Comparison of ENCODE assay signal across 8 mouse cellular contexts in genomic region chrX:20658891-20659406, GRCm38 (mm10). TPM values are rescaled to one million over a fixed set of nuclear protein-coding genes. Genes with fewer than 3 reads are reported as not detected.
DNase-seq lines count a peak whose midpoint lies in the region; ATAC-seq and TF ChIP-seq lines count a peak whose summit lies in the region.

No protein-coding gene starts in this region.

- H3K4me2 ChIP-seq in hindbrain, embryonic 12.5 days (replicated peaks): peak overlapping the region; percentile 65
- peak overlapping the region; percentile 82 for H3K4me2 ChIP-seq in liver, embryonic 13.5 days

- H3K9ac ChIP-seq in hindbrain, embryonic 12.5 days: 0 out of 2 replicates have a peak overlapping the region, but pooled peaks have one; percentile 38
- H3K9ac ChIP-seq in liver, embryonic 13.5 days: peak overlapping the region; percentile 74

- TF ChIP-seq POLR2A in thymus, adult 2 months (IDR thresholded peaks at IDR 0.05; ENCODE audit: control insufficient read depth, extremely low read depth, insufficient read depth, low read length, poor library complexity): no peak
- TF ChIP-seq POLR2A in olfactory bulb, adult 2 months (IDR thresholded peaks at IDR 0.05; ENCODE audit: insufficient read depth, low read depth, low read length): no peak

- TF ChIP-seq CTCF in thymus, adult 2 months (IDR thresholded peaks at IDR 0.05; ENCODE audit: borderline replicate concordance, control insufficient read depth, extremely low read depth, insufficient read depth, low read length, poor library complexity): no peak
- no peak for TF ChIP-seq CTCF in olfactory bulb, adult 2 months (IDR thresholded peaks at IDR 0.05; ENCODE audit: insufficient read depth, low read depth, low read length)

- H3K9me3 ChIP-seq in hindbrain, embryonic 12.5 days (replicated peaks): no peaks in the 10 kb centered on the region
- no peaks in the 10 kb centered on the region for H3K9me3 ChIP-seq in liver, embryonic 13.5 days (replicated peaks)

- peak; percentile 31 for DNase-seq in thymus, adult 2 months
- no peak for DNase-seq in thymus, adult 18-20 months
- DNase-seq in embryo, embryonic 9.5 days (ENCODE audit: extremely low spot score): peak; percentile 16
- peak; percentile 5 for DNase-seq in liver, embryonic 13.5 days
- no peak for DNase-seq in left cerebral cortex, adult 11 months (ENCODE audit: low spot score)
- DNase-seq in left cerebral cortex, postnatal 25 days (ENCODE audit: low spot score in 2 of 2): no peak

- 0 out of 2 replicates have a peak, but pooled peaks cover 2% of the 10 kb centered on the region for H3K4me1 ChIP-seq in thymus, adult 2 months (replicated peaks; ENCODE audit: control insufficient read depth, insufficient read depth, low read length)
- H3K4me1 ChIP-seq in hindbrain, embryonic 12.5 days: 0 out of 2 replicates have a peak, but pooled peaks cover 4% of the 10 kb centered on the region
- H3K4me1 ChIP-seq in liver, embryonic 13.5 days (replicated peaks): peaks cover 8% of the 10 kb centered on the region
- H3K4me1 ChIP-seq in olfactory bulb, adult 2 months (ENCODE audit: control insufficient read depth, insufficient read depth, low read length): peaks cover 6% of the 10 kb centered on the region; the same call in 1 of the 2 replicates

- peak overlapping the region; percentile 93 for H3K27ac ChIP-seq in thymus, adult 2 months (ENCODE audit: control insufficient read depth, insufficient read depth, low read length)
- H3K27ac ChIP-seq in hindbrain, embryonic 12.5 days: no peak overlapping the region
- peak overlapping the region; percentile 69 for H3K27ac ChIP-seq in liver, embryonic 13.5 days
- H3K27ac ChIP-seq in olfactory bulb, adult 2 months (ENCODE audit: insufficient read depth, low read depth, low read length): no peak overlapping the region; the same call in 1 of the 2 replicates

- WGBS in thymus, adult 2 months: under 1% methylated on average over 24 of the region's 24 CpGs
- WGBS in hindbrain, embryonic 12.5 days: 16% methylated on average over 24 of the region's 24 CpGs
- 12% methylated on average over 24 of the region's 24 CpGs for WGBS in liver, embryonic 13.5 days (ENCODE audit: insufficient replicate concordance)
- 16% methylated on average over 24 of the region's 24 CpGs for WGBS in olfactory bulb, adult 2 months

- no peak for ATAC-seq in hindbrain, embryonic 12.5 days (ENCODE audit: low FRiP score)
- peak; percentile 11; the same call in 1 of the 2 replicates for ATAC-seq in liver, embryonic 13.5 days (ENCODE audit: low read depth)

- peak overlapping the region; percentile 80 for H3K4me3 ChIP-seq in thymus, adult 2 months (ENCODE audit: control insufficient read depth, insufficient read depth, low read length)
- H3K4me3 ChIP-seq in hindbrain, embryonic 12.5 days: peak overlapping the region; percentile 42
- peak overlapping the region; percentile 64 for H3K4me3 ChIP-seq in liver, embryonic 13.5 days (replicated peaks)
- H3K4me3 ChIP-seq in olfactory bulb, adult 2 months (ENCODE audit: insufficient read depth, low read depth, low read length): peak overlapping the region; percentile 61

- H3K36me3 ChIP-seq in thymus, adult 2 months (ENCODE audit: control insufficient read depth, insufficient read depth, low read length): no peaks in the 10 kb centered on the region
- H3K36me3 ChIP-seq in hindbrain, embryonic 12.5 days: no peaks in the 10 kb centered on the region
- H3K36me3 ChIP-seq in liver, embryonic 13.5 days: no peaks in the 10 kb centered on the region

- intact Hi-C loops in left cerebral cortex, postnatal 25 days (cut with DNase I): no loop called here

- no peaks in the 10 kb centered on the region for H3K27me3 ChIP-seq in thymus, adult 2 months (ENCODE audit: control insufficient read depth, insufficient read depth, low read length)
- no peaks in the 10 kb centered on the region for H3K27me3 ChIP-seq in hindbrain, embryonic 12.5 days
- no peaks in the 10 kb centered on the region for H3K27me3 ChIP-seq in liver, embryonic 13.5 days

RNA-seq across cellular contexts. Expression of gene Uba1, which starts 0.8 kb away (rescaled TPM):
- polyA plus RNA-seq in thymus, adult 2 months (2012; rRNA removed): 429 and 454 TPM in 2 replicates
- 369 and 378 TPM in 2 replicates for polyA plus RNA-seq in hindbrain, embryonic 12.5 days (2016; fragmentation: Nextera tagmentation; extraction: Ambion mirVana)
- 118 and 140 TPM in 2 replicates for polyA plus RNA-seq in liver, embryonic 13.5 days (2015; fragmentation: Nextera tagmentation; extraction: Ambion mirVana)
- 422 TPM in 1 of 2 replicates, not detected in the other for polyA plus RNA-seq in olfactory bulb, adult 2 months (2012; ENCODE audit: insufficient read depth, insufficient read length, low replicate concordance, missing spikeins)
- 100 to 1,000 TPM; 338 to 343 TPM for total RNA-seq in left cerebral cortex, postnatal 25 days (2021)

RNA-seq across cellular contexts. Expression of gene Cdk16, which starts 28.8 kb away (rescaled TPM):
- polyA plus RNA-seq in thymus, adult 2 months (2012; rRNA removed): 200 and 211 TPM in 2 replicates
- 159 and 160 TPM in 2 replicates for polyA plus RNA-seq in hindbrain, embryonic 12.5 days (2016; fragmentation: Nextera tagmentation; extraction: Ambion mirVana)
- polyA plus RNA-seq in liver, embryonic 13.5 days (2015; fragmentation: Nextera tagmentation; extraction: Ambion mirVana): 32.0 and 36.7 TPM in 2 replicates
- 144 and 846 TPM in 2 replicates for polyA plus RNA-seq in olfactory bulb, adult 2 months (2012; ENCODE audit: insufficient read depth, insufficient read length, low replicate concordance, missing spikeins)
- 100 to 1,000 TPM; 282 to 311 TPM for total RNA-seq in left cerebral cortex, postnatal 25 days (2021)

RNA-seq across cellular contexts. Expression of gene Ndufb11, which starts 41.5 kb away (rescaled TPM):
- polyA plus RNA-seq in thymus, adult 2 months (2012; rRNA removed): 117 and 150 TPM in 2 replicates
- 192 and 201 TPM in 2 replicates for polyA plus RNA-seq in hindbrain, embryonic 12.5 days (2016; fragmentation: Nextera tagmentation; extraction: Ambion mirVana)
- 158 and 169 TPM in 2 replicates for polyA plus RNA-seq in liver, embryonic 13.5 days (2015; fragmentation: Nextera tagmentation; extraction: Ambion mirVana)
- not detected in 2 replicates for polyA plus RNA-seq in olfactory bulb, adult 2 months (2012; ENCODE audit: insufficient read depth, insufficient read length, low replicate concordance, missing spikeins)
- 100 to 1,000 TPM; 148 to 158 TPM for total RNA-seq in left cerebral cortex, postnatal 25 days (2021)

RNA-seq across cellular contexts. Expression of gene Rbm10, which starts 41.6 kb away (rescaled TPM):
- 127 and 131 TPM in 2 replicates for polyA plus RNA-seq in thymus, adult 2 months (2012; rRNA removed)
- polyA plus RNA-seq in hindbrain, embryonic 12.5 days (2016; fragmentation: Nextera tagmentation; extraction: Ambion mirVana): 74.4 and 74.9 TPM in 2 replicates
- polyA plus RNA-seq in liver, embryonic 13.5 days (2015; fragmentation: Nextera tagmentation; extraction: Ambion mirVana): 35.9 and 40.2 TPM in 2 replicates
- polyA plus RNA-seq in olfactory bulb, adult 2 months (2012; ENCODE audit: insufficient read depth, insufficient read length, low replicate concordance, missing spikeins): not detected in 2 replicates
- total RNA-seq in left cerebral cortex, postnatal 25 days (2021): 10 to 100 TPM; 45.5 to 48.6 TPM

RNA-seq across cellular contexts. Expression of gene Usp11, which starts 44.8 kb away (rescaled TPM):
- polyA plus RNA-seq in thymus, adult 2 months (2012; rRNA removed): 38.3 and 39.3 TPM in 2 replicates
- 87.9 and 88.7 TPM in 2 replicates for polyA plus RNA-seq in hindbrain, embryonic 12.5 days (2016; fragmentation: Nextera tagmentation; extraction: Ambion mirVana)
- 7.3 and 8.7 TPM in 2 replicates for polyA plus RNA-seq in liver, embryonic 13.5 days (2015; fragmentation: Nextera tagmentation; extraction: Ambion mirVana)
- polyA plus RNA-seq in olfactory bulb, adult 2 months (2012; ENCODE audit: insufficient read depth, insufficient read length, low replicate concordance, missing spikeins): not detected in 2 replicates
- total RNA-seq in left cerebral cortex, postnatal 25 days (2021): 100 to 1,000 TPM in 1 of 2 experiments, 10 to 100 TPM in 1; 99.6 to 110 TPM

Comparison
In these comparisons a context has a peak if more than half of its experiments do, and no peak if none do; other contexts are left out.
1. DNase-seq: peak in thymus, adult 2 months (single experiment), embryo, embryonic 9.5 days (single experiment) and liver, embryonic 13.5 days (single experiment); none in thymus, adult 18-20 months (0 of 2), left cerebral cortex, adult 11 months (single experiment) and left cerebral cortex, postnatal 25 days (0 of 2).
2. H3K27ac ChIP-seq: peak in thymus, adult 2 months (single experiment) and liver, embryonic 13.5 days (single experiment); none in hindbrain, embryonic 12.5 days (single experiment) and olfactory bulb, adult 2 months (single experiment).
3. Peak in every context shown above with its lines, with median percentiles within 50 percentile points of each other: H3K4me3 ChIP-seq.